Mouse (Mus musculus): Measurements from ENCODE around the gene Sdk1.
"Not testable (repeated sequence)": the region's sequence is repeated elsewhere in the genome, so short reads cannot be mapped to it uniquely, and the experiment has no call there.

Sdk1 gene

DNA sequence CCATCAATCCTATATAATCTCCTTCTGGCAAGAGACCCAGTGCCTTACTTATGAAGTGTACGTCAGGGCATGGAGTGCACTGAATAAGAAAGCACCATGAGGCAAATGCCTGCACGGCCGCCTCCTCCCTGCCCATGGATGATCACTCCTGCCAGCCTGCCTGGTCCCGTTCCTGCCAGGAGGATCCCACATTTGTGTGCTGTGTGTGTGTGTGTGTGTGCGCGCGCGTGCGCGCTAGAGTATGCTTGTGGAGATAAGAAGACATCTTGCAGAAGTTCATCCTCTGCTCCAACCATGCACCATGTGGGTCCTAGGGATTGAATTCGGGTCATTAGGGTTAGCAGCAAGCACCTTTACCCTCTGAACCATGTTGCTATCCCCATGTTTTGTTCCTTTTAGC, 395.1 kb downstream of the Sdk1 start:
- DNase-seq (ENCODE audit: low read depth, low spot score): no peak

- not testable (repeated sequence) for DNase-seq (ENCODE audit: low read depth, low spot score)
Observed at GRCm38 (mm10) chr5:141637054-141637453, 395.8 kb downstream of the Sdk1 start.

DNA sequence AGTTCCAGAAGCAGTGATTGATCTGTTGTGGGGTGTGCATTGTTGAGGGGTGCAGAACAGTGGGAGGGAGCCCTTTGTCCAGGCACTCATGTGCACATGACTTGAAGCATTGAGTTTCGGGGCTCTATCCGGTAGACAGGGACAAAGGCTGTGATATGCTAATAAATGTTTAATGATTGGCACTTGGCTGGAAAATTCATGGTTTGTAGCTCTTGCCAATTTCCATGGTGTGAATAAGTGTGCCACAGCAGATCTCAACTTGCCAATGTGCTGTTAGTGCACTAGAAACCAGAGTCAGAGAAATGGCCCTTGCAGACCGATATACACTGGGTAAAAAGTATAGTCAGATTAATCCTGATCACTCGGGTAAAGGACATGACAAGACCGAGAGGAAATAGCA, 404.4 kb downstream of the Sdk1 start:
- no peak for DNase-seq (ENCODE audit: low read depth, low spot score)

DNA sequence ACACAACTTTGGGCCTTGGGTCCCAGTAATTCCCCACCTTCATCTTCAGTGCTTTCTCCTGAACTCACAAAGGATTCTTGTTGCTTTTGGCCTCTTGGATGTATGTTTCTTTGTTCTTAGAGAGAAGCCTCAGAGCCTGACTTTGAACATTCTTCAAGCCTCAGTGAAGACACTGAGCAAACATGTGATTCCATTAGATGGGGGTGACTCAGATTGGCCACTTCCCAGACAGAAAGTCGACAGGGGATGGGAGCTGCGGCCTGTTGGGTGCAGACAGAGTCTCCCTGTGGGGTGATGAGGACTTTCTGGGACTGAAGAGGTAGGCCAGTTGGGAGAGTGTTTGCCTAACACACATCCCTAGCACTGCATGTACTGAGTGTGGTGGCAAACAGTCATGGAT, 405.3 kb downstream of the Sdk1 start:
- DNase-seq (ENCODE audit: low read depth, low spot score): no peak

- no peak for DNase-seq (ENCODE audit: low read depth, low spot score)
Observed at GRCm38 (mm10) chr5:141649831-141650375, 408.6 kb downstream of the Sdk1 start.

GRCm38 (mm10) chr5:141651690-141652377, 410.5 kb downstream of the Sdk1 start:
- DNase-seq (ENCODE audit: low read depth, low spot score): no peak

DNA sequence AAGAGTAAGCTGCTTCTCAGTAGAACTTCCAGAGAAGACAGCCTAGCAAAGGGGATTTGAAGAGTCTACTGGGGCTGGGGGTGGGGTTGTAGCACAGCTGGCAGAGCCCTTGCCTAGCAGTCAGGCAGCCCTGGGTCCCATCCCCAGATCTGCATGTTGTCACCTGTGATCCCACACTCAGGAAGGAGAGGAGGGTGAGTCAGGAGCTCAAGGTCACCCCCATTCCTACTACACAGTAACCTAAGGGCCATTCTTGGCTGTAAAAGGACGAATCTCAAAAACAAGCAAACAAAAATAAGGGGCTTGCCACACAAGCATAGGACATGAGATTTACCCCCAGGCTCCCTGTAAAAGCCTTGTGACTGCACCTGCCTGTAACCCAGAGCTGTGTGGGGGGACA, 435.1 kb downstream of the Sdk1 start:
- DNase-seq (ENCODE audit: low read depth, low spot score): no peak

DNA sequence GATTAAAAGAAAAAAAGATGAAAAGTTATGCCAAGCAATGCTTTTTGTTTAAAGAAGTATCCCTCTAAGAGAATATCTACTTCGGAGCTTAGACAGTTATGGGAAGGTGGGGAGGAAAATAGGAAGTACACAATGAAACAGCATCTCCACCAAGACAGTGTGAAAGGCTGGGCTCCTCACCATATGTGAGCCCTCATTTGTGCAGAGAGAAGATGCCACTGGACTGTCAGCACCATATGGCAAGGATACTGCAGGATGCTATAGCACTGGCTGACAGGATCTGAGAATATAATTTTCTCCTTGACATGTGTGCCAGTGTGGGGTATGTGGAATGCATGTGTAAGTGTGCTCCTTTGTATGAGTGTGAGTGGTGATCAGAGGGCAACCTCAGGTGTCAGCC, 435.7 kb downstream of the Sdk1 start:
- DNase-seq (ENCODE audit: low read depth, low spot score): no peak

GRCm38 (mm10) chr5:141677841-141678240, 436.6 kb downstream of the Sdk1 start:
- DNase-seq (ENCODE audit: low read depth, low spot score): no peak

GRCm38 (mm10) chr5:141686876-141687420, 445.7 kb downstream of the Sdk1 start:
- DNase-seq (ENCODE audit: low read depth, low spot score): no peak

- DNase-seq (ENCODE audit: low read depth, low spot score): no peak
Observed at GRCm38 (mm10) chr5:141689442-141690105, 448.3 kb downstream of the Sdk1 start.

GRCm38 (mm10) chr5:141691482-141691975, 450.2 kb downstream of the Sdk1 start:
- no peak for DNase-seq (ENCODE audit: low read depth, low spot score)

DNA sequence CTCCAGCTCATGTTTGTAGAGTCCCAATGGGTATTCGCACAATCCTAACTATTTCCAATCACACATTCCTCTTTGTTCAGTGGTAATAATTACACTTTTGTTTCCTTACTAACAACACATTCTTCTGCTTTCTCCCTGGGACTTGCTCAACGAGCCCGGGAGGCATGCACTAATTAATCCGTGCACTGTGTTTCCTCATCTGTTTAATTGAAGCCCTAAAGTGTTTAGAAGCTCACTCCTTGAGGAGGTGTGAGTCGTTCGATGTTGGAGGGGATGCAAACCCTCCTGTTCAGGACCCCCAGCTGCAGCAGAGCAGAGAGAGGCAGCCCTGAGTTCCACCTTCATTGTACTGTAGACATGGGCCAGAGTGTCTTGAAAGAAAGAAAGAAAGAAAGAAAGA, 452.4 kb downstream of the Sdk1 start:
- no peak for DNase-seq (ENCODE audit: low read depth, low spot score)

GRCm38 (mm10) chr5:141694901-141695300, 453.6 kb downstream of the Sdk1 start:
- no peak for DNase-seq (ENCODE audit: low read depth, low spot score)

GRCm38 (mm10) chr5:141698406-141698805, 457.1 kb downstream of the Sdk1 start:
- no peak for DNase-seq (ENCODE audit: low read depth, low spot score)

- no peak for DNase-seq (ENCODE audit: low read depth, low spot score)
Observed at GRCm38 (mm10) chr5:141720751-141721150, 479.5 kb downstream of the Sdk1 start.

DNA sequence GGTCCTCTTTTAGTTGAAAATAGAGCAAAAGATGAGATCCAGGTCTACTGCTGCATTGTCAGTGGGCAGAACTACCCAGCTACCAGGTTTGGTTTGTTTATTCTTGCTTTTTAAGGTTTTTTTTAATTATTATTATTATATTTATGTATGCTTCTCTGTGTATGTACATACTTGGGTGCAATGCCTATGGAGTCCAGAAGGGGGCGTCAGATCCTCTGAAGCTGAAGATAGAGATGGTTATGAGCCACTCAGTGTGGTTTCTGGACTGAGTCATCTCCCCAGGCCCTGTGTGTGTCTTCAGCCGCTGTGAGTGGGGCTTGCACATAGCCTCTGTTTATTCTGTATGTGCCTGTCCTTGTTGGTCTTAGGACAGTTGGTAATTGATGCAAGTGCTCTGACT, 486.7 kb downstream of the Sdk1 start:
- no peak for DNase-seq (ENCODE audit: low read depth, low spot score)

- DNase-seq (ENCODE audit: low read depth, low spot score): no peak
Observed at GRCm38 (mm10) chr5:141730006-141730405, 488.7 kb downstream of the Sdk1 start.

DNA sequence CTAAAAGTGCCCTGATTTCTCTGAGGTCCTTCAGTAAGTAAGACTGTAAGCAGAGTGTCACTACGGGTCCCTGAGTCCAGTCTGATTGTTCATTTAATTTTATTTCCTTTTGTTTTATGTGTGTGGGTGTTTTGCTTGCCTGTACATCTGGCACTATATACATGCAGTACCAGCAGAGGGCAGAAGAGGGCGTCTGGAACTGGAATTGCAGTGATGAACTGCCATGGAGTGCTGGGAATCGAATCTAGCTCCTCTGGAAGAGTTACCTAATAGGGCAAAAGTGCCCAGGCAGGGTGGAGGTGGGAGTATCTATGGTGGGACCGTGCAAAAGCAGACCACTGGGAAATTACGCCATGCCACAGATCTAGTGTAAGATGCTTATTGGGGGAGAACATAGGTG, 497.4 kb downstream of the Sdk1 start:
- DNase-seq (ENCODE audit: low read depth, low spot score): no peak

DNA sequence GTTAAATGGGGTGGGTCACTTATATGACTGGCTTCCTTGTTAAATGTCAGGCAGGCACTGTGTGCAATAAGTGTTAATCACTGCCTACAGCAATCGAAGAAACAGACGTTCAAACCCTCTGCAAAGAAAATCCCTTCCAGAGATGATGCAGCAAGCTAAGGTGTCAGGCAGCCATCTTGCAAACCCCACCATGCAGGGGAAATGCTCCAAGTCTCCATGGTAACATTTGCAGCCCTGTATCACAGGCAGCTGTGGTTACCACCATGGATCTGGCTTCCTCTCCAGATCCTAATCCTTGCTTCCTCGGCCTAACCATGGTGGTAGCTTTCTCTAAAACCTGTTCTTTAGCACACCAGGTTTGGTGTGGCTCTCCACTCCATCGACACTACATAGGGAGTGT, 507.5 kb downstream of the Sdk1 start:
- no peak for DNase-seq (ENCODE audit: low read depth, low spot score)

DNA sequence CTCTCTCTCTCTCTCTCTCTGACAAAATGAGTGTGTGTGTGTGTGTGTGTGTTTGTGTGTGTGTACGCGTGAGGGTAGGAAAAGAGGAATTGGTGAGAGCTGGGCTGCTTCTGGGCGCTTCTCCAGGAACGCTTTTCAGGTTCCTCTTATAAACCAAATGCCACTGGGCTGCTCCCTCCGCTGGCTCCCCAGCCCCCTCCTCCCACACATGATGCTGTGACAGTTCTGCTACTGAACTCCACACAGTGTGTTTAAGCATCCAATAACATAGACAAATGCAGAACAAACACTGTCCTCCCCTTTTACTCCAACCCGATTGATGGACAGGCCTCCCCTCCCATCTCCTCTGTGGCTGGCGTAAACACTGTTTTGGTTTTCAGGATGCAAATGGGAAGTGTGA, 513.0 kb downstream of the Sdk1 start:
- no peak for DNase-seq (ENCODE audit: low read depth, low spot score)

GRCm38 (mm10) chr5:141758885-141759284, 517.6 kb downstream of the Sdk1 start:
- DNase-seq (ENCODE audit: low read depth, low spot score): no peak

GRCm38 (mm10) chr5:141764111-141764510, 522.8 kb downstream of the Sdk1 start:
- DNase-seq (ENCODE audit: low read depth, low spot score): no peak
